Mouse (Mus musculus): ENCODE results near the gene Spsb2. TPM values are rescaled to one million over a fixed set of nuclear protein-coding genes. Genes with fewer than 3 reads are reported as not detected.

Gene Spsb2
- 27.7 and 31.4 TPM in 2 replicates for polyA plus RNA-seq (2012; rRNA removed)

GRCm38 (mm10) chr6:124808358-124809012 is at the start of gene Spsb2:
TSS of gene Spsb2 (plus strand) at chr6:124808661.

GRCm38 (mm10) chr6:124769101-124769765 is 39.2 kb upstream of the Spsb2 start, which contains the start of gene Eno2:
TSS of gene Eno2 (minus strand) at chr6:124769673.

GRCm38 (mm10) chr6:124779222-124779983 is 29.1 kb upstream of the Spsb2 start, which contains the start of gene Lrrc23:
TSS of gene Lrrc23 (minus strand) at chr6:124779727.

GRCm38 (mm10) chr6:124813933-124814332 is 5.5 kb downstream of the Spsb2 start, which contains the start of gene Tpi1:
TSS of gene Tpi1 (minus strand) at chr6:124814296.

GRCm38 (mm10) chr6:124828868-124829798 is 20.7 kb downstream of the Spsb2 start, which contains the start of the genes Usp5 and Cdca3:
TSS of gene Usp5 (minus strand) at chr6:124829484.
TSS of gene Cdca3 (plus strand) at chr6:124829547.

GRCm38 (mm10) chr6:124840241-124841167 is 32.0 kb downstream of the Spsb2 start, which contains the start of gene Gnb3:
TSS of gene Gnb3 (minus strand) at chr6:124840275.

GRCm38 (mm10) chr6:124856916-124857839 is 48.7 kb downstream of the Spsb2 start, which contains the start of gene P3h3:
TSS of gene P3h3 (minus strand) at chr6:124857752.

Other genes with a start within 250 kb of the Spsb2 start
- 0.10 and 0.28 TPM in 2 replicates for gene C1rb, start 238.4 kb upstream of the Spsb2 start, polyA plus RNA-seq (2012; rRNA removed)
- gene C1s2, start 172.6 kb upstream of the Spsb2 start, polyA plus RNA-seq (2012; rRNA removed): 0.09 and 0.21 TPM in 2 replicates
- 174 and 229 TPM in 2 replicates for gene Lpcat3, start 145.6 kb upstream of the Spsb2 start, polyA plus RNA-seq (2012; rRNA removed)
- gene Emg1, start 96.5 kb upstream of the Spsb2 start, polyA plus RNA-seq (2012; rRNA removed): 43.9 and 53.5 TPM in 2 replicates
- gene Phb2, start 96.3 kb upstream of the Spsb2 start, polyA plus RNA-seq (2012; rRNA removed): 133 and 151 TPM in 2 replicates
- gene Ptpn6, start 69.9 kb upstream of the Spsb2 start, polyA plus RNA-seq (2012; rRNA removed): 15.2 and 17.3 TPM in 2 replicates
- gene Grcc10, start 67.3 kb upstream of the Spsb2 start, polyA plus RNA-seq (2012; rRNA removed): 266 and 371 TPM in 2 replicates
- gene Gm45234, start 52.6 kb upstream of the Spsb2 start, polyA plus RNA-seq (2012; rRNA removed): not detected in 2 replicates
- gene Atn1, start 52.1 kb upstream of the Spsb2 start, polyA plus RNA-seq (2012; rRNA removed): 44.9 and 59.9 TPM in 2 replicates
- gene Eno2, start 39.0 kb upstream of the Spsb2 start, polyA plus RNA-seq (2012; rRNA removed): 10.6 and 11.5 TPM in 2 replicates
- 9.0 and 11.7 TPM in 2 replicates for gene Lrrc23, start 28.9 kb upstream of the Spsb2 start, polyA plus RNA-seq (2012; rRNA removed)
- gene Tpi1, start 5.6 kb downstream of the Spsb2 start, polyA plus RNA-seq (2012; rRNA removed): 353 and 433 TPM in 2 replicates
- gene Usp5, start 20.8 kb downstream of the Spsb2 start, polyA plus RNA-seq (2012; rRNA removed): 120 TPM in 2 replicates
- 20.9 and 42.3 TPM in 2 replicates for gene Cdca3, start 20.9 kb downstream of the Spsb2 start, polyA plus RNA-seq (2012; rRNA removed)
- 0.98 and 1.0 TPM in 2 replicates for gene Gnb3, start 31.6 kb downstream of the Spsb2 start, polyA plus RNA-seq (2012; rRNA removed)
- 99.7 and 118 TPM in 2 replicates for gene P3h3, start 49.1 kb downstream of the Spsb2 start, polyA plus RNA-seq (2012; rRNA removed)
- gene Gpr162, start 55.3 kb downstream of the Spsb2 start, polyA plus RNA-seq (2012; rRNA removed): 3.2 and 3.4 TPM in 2 replicates
- gene Cd4, start 79.6 kb downstream of the Spsb2 start, polyA plus RNA-seq (2012; rRNA removed): 1.4 and 1.6 TPM in 2 replicates
- gene Lag3, start 103.0 kb downstream of the Spsb2 start, polyA plus RNA-seq (2012; rRNA removed): 8.3 and 8.4 TPM in 2 replicates
- gene Ptms, start 111.4 kb downstream of the Spsb2 start, polyA plus RNA-seq (2012; rRNA removed): 2,014 and 3,023 TPM in 2 replicates
- gene Mlf2, start 122.7 kb downstream of the Spsb2 start, polyA plus RNA-seq (2012; rRNA removed): 367 and 376 TPM in 2 replicates
- 232 and 278 TPM in 2 replicates for gene Cops7a, start 156.9 kb downstream of the Spsb2 start, polyA plus RNA-seq (2012; rRNA removed)
- 5.2 and 10.1 TPM in 2 replicates for gene Pianp, start 188.0 kb downstream of the Spsb2 start, polyA plus RNA-seq (2012; rRNA removed)
- 70.1 and 85.2 TPM in 2 replicates for gene Zfp384, start 200.5 kb downstream of the Spsb2 start, polyA plus RNA-seq (2012; rRNA removed)
- gene Ing4, start 231.1 kb downstream of the Spsb2 start, polyA plus RNA-seq (2012; rRNA removed): 48.6 and 50.5 TPM in 2 replicates
- gene Acrbp, start 241.0 kb downstream of the Spsb2 start, polyA plus RNA-seq (2012; rRNA removed): 18.8 and 27.3 TPM in 2 replicates